Mouse (Mus musculus): ENCODE results near the gene Ankrd22.

Ankrd22 gene

GRCm38 (mm10) chr19:34095381-34095780 is 70.5 kb downstream of the Ankrd22 start:
- DNase-seq (ENCODE audit: low spot score in 2 of 2): no peak

- DNase-seq (ENCODE audit: low spot score in 2 of 2): no peak
Observed at GRCm38 (mm10) chr19:34089011-34089680, 76.7 kb downstream of the Ankrd22 start.

GRCm38 (mm10) chr19:34078130-34078529 is 87.7 kb downstream of the Ankrd22 start:
- DNase-seq (ENCODE audit: low spot score in 2 of 2): no peak

GRCm38 (mm10) chr19:34074239-34074638 is 91.6 kb downstream of the Ankrd22 start:
- DNase-seq (ENCODE audit: low spot score in 2 of 2): no peak

Measured in spleen, postnatal 10 days (tissue).